In the genomic region with DNA sequence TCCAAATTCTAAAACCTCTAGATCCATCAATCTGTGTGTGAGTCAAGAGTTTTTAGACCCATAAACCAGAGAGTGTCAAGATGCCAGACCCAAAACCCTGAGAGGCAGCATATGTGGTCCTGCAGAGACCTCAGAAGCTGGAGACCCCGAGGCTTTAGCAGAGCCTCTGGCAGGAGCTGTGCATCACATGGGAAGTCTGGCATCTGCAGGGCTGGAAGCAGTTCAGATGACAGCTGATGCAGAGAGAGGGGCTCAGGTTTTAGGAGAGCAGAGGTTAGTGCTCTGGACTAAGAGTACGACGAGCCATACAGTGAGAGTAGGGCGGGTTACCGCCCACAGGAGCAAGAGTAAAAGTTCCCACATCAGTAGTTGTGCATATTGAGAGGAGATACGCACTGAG, we compare ENCODE assay signal across 14 mouse cellular contexts. TPM values are rescaled to one million over a fixed set of nuclear protein-coding genes. Genes with fewer than 3 reads are reported as not detected.
"Had no signal": no experiment of that assay in that cellular context is flagged by ENCODE, and none has a peak within 500 bp of the region (broad histone marks: within the 10 kb centered on the region; RNA-seq: fewer than 3 reads in every experiment).

No protein-coding gene starts in this region.

- DNase-seq: liver, postnatal 0 days; lung, adult 2 months; lung, postnatal 14 days; lung, postnatal 36 days; right cerebral cortex, postnatal 14 days; thymus, adult 2 months; thymus, postnatal 25 days; thymus, postnatal 4 days had no signal

- ATAC-seq: liver, postnatal 0 days; lung, postnatal 0 days; midbrain, embryonic 13.5 days; midbrain, embryonic 15.5 days had no signal

RNA-seq across cellular contexts. Expression of a gene that starts 7.6 kb away (rescaled TPM):
- total RNA-seq: megakaryocyte progenitor cell, adult 5-6 weeks; monocyte, adult 5-6 weeks; neutrophil, adult 5-6 weeks had no signal

RNA-seq across cellular contexts. Expression of a gene that starts 28.7 kb away (rescaled TPM):
- total RNA-seq: megakaryocyte progenitor cell, adult 5-6 weeks; monocyte, adult 5-6 weeks; neutrophil, adult 5-6 weeks had no signal

RNA-seq across cellular contexts. Expression of a gene that starts 31.5 kb away (rescaled TPM):
- total RNA-seq: megakaryocyte progenitor cell, adult 5-6 weeks; monocyte, adult 5-6 weeks; neutrophil, adult 5-6 weeks had no signal

RNA-seq across cellular contexts. Expression of a gene that starts 49.6 kb away (rescaled TPM):
- total RNA-seq: megakaryocyte progenitor cell, adult 5-6 weeks; monocyte, adult 5-6 weeks; neutrophil, adult 5-6 weeks had no signal

RNA-seq across cellular contexts. Expression of a gene that starts 51.6 kb away (rescaled TPM):
- total RNA-seq: megakaryocyte progenitor cell, adult 5-6 weeks; monocyte, adult 5-6 weeks; neutrophil, adult 5-6 weeks had no signal
